Mouse (Mus musculus): ENCODE measurements around the gene Acod1. TPM values are rescaled to one million over a fixed set of nuclear protein-coding genes. Genes with fewer than 3 reads are reported as not detected.

Acod1 gene
- polyA plus RNA-seq (2012; rRNA removed) (0.03 and 0.08 TPM in 2 replicates), polyA plus RNA-seq (2014; fragmentation: Nextera tagmentation; extraction: Ambion mirVana) (0.06 and 0.15 TPM in 2 replicates)

- Histone ChIP-seq H3K36me3 (replicated peaks; ENCODE audit: control insufficient read depth, insufficient read depth, low read depth) (no peaks in the 10 kb centered on the region), H3K9ac (replicated peaks) (no peak within 1 kb of the TSS), H3K27ac (no peak within 1 kb of the TSS), H3K4me1 (replicated peaks; ENCODE audit: control insufficient read depth in 2 of 2, insufficient read depth in 2 of 2, low read length in 1 of 2) (peaks cover 0 to 10% of the 10 kb centered on the region in 2 experiments; a peak in 2 of 4 replicates), H3K4me2 (ENCODE audit: low read depth) (no peak within 1 kb of the TSS), H3K4me3 (ENCODE audit: insufficient read depth in 1 of 2, low read depth in 2 of 2, low read length in 2 of 2) (no peak within 1 kb of the TSS), H3K27me3 (ENCODE audit: control insufficient read depth, insufficient read depth, low read length) (no peaks in the 10 kb centered on the region), H3K9me3 (ENCODE audit: control insufficient read depth, low read length) (no peaks in the 10 kb centered on the region)
- WGBS (ENCODE audit: insufficient replicate concordance), result 65% methylated on average over 2 of the region's 2 CpGs
- no peak for DNase-seq (ENCODE audit: low read depth in 3 of 3, low spot score in 3 of 3)
- TF ChIP-seq CTCF (IDR thresholded peaks at IDR 0.05; ENCODE audit: low read depth) (no peak), EP300 (IDR thresholded peaks at IDR 0.05; ENCODE audit: low read depth) (no peak)
- no peak for ATAC-seq (ENCODE audit: insufficient read depth)
These were observed at the start of gene Acod1 for GRCm38 (mm10) chr14:103046677-103047076. Gene Acod1, plus strand, starts transcription at chr14:103046977.

- 26% methylated on average over 4 of the region's 4 CpGs for WGBS (ENCODE audit: insufficient replicate concordance)
- Histone ChIP-seq H3K4me2 (ENCODE audit: low read depth) (no peak overlapping the region), H3K9ac (replicated peaks) (no peak overlapping the region), H3K9me3 (ENCODE audit: control insufficient read depth, low read length) (no peaks in the 10 kb centered on the region), H3K36me3 (replicated peaks; ENCODE audit: control insufficient read depth, insufficient read depth, low read depth) (no peaks in the 10 kb centered on the region), H3K4me3 (ENCODE audit: insufficient read depth in 1 of 2, low read depth in 2 of 2, low read length in 2 of 2) (no peak overlapping the region), H3K27ac (no peak overlapping the region), H3K27me3 (ENCODE audit: control insufficient read depth, insufficient read depth, low read length) (no peaks in the 10 kb centered on the region), H3K4me1 (replicated peaks; ENCODE audit: control insufficient read depth in 2 of 2, insufficient read depth in 2 of 2, low read length in 1 of 2) (0 out of 4 replicates have a peak, but pooled peaks cover 0 to 2% of the 10 kb centered on the region in 2 experiments)
- no peak for ATAC-seq (ENCODE audit: insufficient read depth)
- no peak for TF ChIP-seq CTCF (IDR thresholded peaks at IDR 0.05; ENCODE audit: low read depth)
- TF ChIP-seq EP300 (IDR thresholded peaks at IDR 0.05; ENCODE audit: low read depth), result no peak
- peak in 2 of 3 experiments; percentile 3 to 22 for DNase-seq (ENCODE audit: low read depth in 3 of 3, low spot score in 3 of 3)
These were observed 39.0 kb upstream of the Acod1 start for GRCm38 (mm10) chr14:103007737-103008136.

GRCm38 (mm10) chr14:103011782-103012181, 35.0 kb upstream of the Acod1 start:
- H3K27ac ChIP-seq, result no peak overlapping the region
- TF ChIP-seq EP300 (IDR thresholded peaks at IDR 0.05; ENCODE audit: low read depth) (no peak), CTCF (IDR thresholded peaks at IDR 0.05; ENCODE audit: low read depth) (peak; percentile 70)
- DNase-seq (ENCODE audit: low read depth in 3 of 3, low spot score in 3 of 3) (peak in 2 of 3 experiments; percentile 23 to 37), ATAC-seq (ENCODE audit: insufficient read depth) (no peak)
- no peaks in the 10 kb centered on the region for H3K9me3 ChIP-seq (ENCODE audit: control insufficient read depth, low read length)
- 14% methylated on average over 5 of the region's 5 CpGs for WGBS (ENCODE audit: insufficient replicate concordance)
- H3K9ac ChIP-seq (replicated peaks), result no peak overlapping the region
- H3K4me2 ChIP-seq (ENCODE audit: low read depth), result no peak overlapping the region
- H3K36me3 ChIP-seq (replicated peaks; ENCODE audit: control insufficient read depth, insufficient read depth, low read depth), result no peaks in the 10 kb centered on the region
- no peaks in the 10 kb centered on the region for H3K27me3 ChIP-seq (ENCODE audit: control insufficient read depth, insufficient read depth, low read length)
- H3K4me1 ChIP-seq (replicated peaks; ENCODE audit: control insufficient read depth in 2 of 2, insufficient read depth in 2 of 2, low read length in 1 of 2), result 0 out of 4 replicates have a peak, but pooled peaks cover 0 to 2% of the 10 kb centered on the region in 2 experiments
- no peak overlapping the region for H3K4me3 ChIP-seq (ENCODE audit: insufficient read depth in 1 of 2, low read depth in 2 of 2, low read length in 2 of 2)

GRCm38 (mm10) chr14:103012563-103013150, 34.1 kb upstream of the Acod1 start:
- Histone ChIP-seq H3K4me1 (replicated peaks; ENCODE audit: control insufficient read depth in 2 of 2, insufficient read depth in 2 of 2, low read length in 1 of 2) (0 out of 4 replicates have a peak, but pooled peaks cover 0 to 2% of the 10 kb centered on the region in 2 experiments), H3K9ac (replicated peaks) (no peak overlapping the region), H3K4me3 (ENCODE audit: insufficient read depth in 1 of 2, low read depth in 2 of 2, low read length in 2 of 2) (no peak overlapping the region), H3K27me3 (ENCODE audit: control insufficient read depth, insufficient read depth, low read length) (no peaks in the 10 kb centered on the region), H3K4me2 (ENCODE audit: low read depth) (no peak overlapping the region), H3K9me3 (ENCODE audit: control insufficient read depth, low read length) (no peaks in the 10 kb centered on the region), H3K36me3 (replicated peaks; ENCODE audit: control insufficient read depth, insufficient read depth, low read depth) (no peaks in the 10 kb centered on the region), H3K27ac (no peak overlapping the region)
- ATAC-seq (ENCODE audit: insufficient read depth), result peak; percentile 75; the same call in 1 of the 2 replicates
- WGBS (ENCODE audit: insufficient replicate concordance), result 11% methylated on average over 4 of the region's 4 CpGs
- TF ChIP-seq EP300 (IDR thresholded peaks at IDR 0.05; ENCODE audit: low read depth) (no peak), CTCF (IDR thresholded peaks at IDR 0.05; ENCODE audit: low read depth) (peak; percentile 82)
- peak in 2 of 3 experiments; percentile 28 to 54 for DNase-seq (ENCODE audit: low read depth in 3 of 3, low spot score in 3 of 3)

- 15% methylated on average over 5 of the region's 5 CpGs for WGBS (ENCODE audit: insufficient replicate concordance)
- Histone ChIP-seq H3K9ac (replicated peaks) (no peak overlapping the region), H3K9me3 (ENCODE audit: control insufficient read depth, low read length) (no peaks in the 10 kb centered on the region), H3K36me3 (replicated peaks; ENCODE audit: control insufficient read depth, insufficient read depth, low read depth) (no peaks in the 10 kb centered on the region), H3K4me3 (ENCODE audit: insufficient read depth in 1 of 2, low read depth in 2 of 2, low read length in 2 of 2) (no peak overlapping the region), H3K27me3 (ENCODE audit: control insufficient read depth, insufficient read depth, low read length) (no peaks in the 10 kb centered on the region), H3K4me1 (replicated peaks; ENCODE audit: control insufficient read depth in 2 of 2, insufficient read depth in 2 of 2, low read length in 1 of 2) (no peaks in the 10 kb centered on the region), H3K4me2 (ENCODE audit: low read depth) (no peak overlapping the region), H3K27ac (no peak overlapping the region)
- no peak for TF ChIP-seq CTCF (IDR thresholded peaks at IDR 0.05; ENCODE audit: low read depth)
- TF ChIP-seq EP300 (IDR thresholded peaks at IDR 0.05; ENCODE audit: low read depth), result no peak
- ATAC-seq (ENCODE audit: insufficient read depth) (no peak), DNase-seq (ENCODE audit: low read depth in 3 of 3, low spot score in 3 of 3) (no peak)
These were observed 29.8 kb upstream of the Acod1 start for GRCm38 (mm10) chr14:103017009-103017408.

Measured in liver, embryonic 14.5 days (tissue).